Mouse (Mus musculus): ENCODE results near the gene Rnase10.
"Not testable (repeated sequence)": the region's sequence is repeated elsewhere in the genome, so short reads cannot be mapped to it uniquely, and the experiment has no call there.

The Rnase10 gene

GRCm38 (mm10) chr14:51009572-51009971, 2.0 kb downstream of the Rnase10 start:
- DNase-seq (ENCODE audit: low read depth, low spot score): no peak

- DNase-seq (ENCODE audit: low read depth, low spot score): not testable (repeated sequence)
Measured at GRCm38 (mm10) chr14:51014724-51015123, 7.2 kb downstream of the Rnase10 start.

- no peak for DNase-seq (ENCODE audit: low read depth, low spot score)
Measured at GRCm38 (mm10) chr14:51015780-51016179, 8.2 kb downstream of the Rnase10 start.

- no peak for DNase-seq (ENCODE audit: low read depth, low spot score)
Measured at GRCm38 (mm10) chr14:51017256-51017655, 9.7 kb downstream of the Rnase10 start.

- no peak for DNase-seq (ENCODE audit: low read depth, low spot score)
Measured at GRCm38 (mm10) chr14:51023457-51023856, 15.9 kb downstream of the Rnase10 start.

- DNase-seq (ENCODE audit: low read depth, low spot score): no peak
Measured at GRCm38 (mm10) chr14:51024820-51025219, 17.3 kb downstream of the Rnase10 start.

- peak; percentile 53 for DNase-seq (ENCODE audit: low read depth, low spot score)
Measured at GRCm38 (mm10) chr14:51026391-51027133, 19.0 kb downstream of the Rnase10 start.

GRCm38 (mm10) chr14:51027387-51028155, 20.0 kb downstream of the Rnase10 start:
- DNase-seq (ENCODE audit: low read depth, low spot score): no peak

- DNase-seq (ENCODE audit: low read depth, low spot score): no peak
Measured at GRCm38 (mm10) chr14:51035206-51035605, 27.7 kb downstream of the Rnase10 start.

- no peak for DNase-seq (ENCODE audit: low read depth, low spot score)
Measured at GRCm38 (mm10) chr14:51036214-51036613, 28.7 kb downstream of the Rnase10 start.

- DNase-seq (ENCODE audit: low read depth, low spot score): no peak
Measured at GRCm38 (mm10) chr14:51041769-51042168, 34.2 kb downstream of the Rnase10 start, which contains the start of gene Rnase9. Gene Rnase9 (minus strand): TSS chr14:51041869.

GRCm38 (mm10) chr14:51047846-51048245, 40.3 kb downstream of the Rnase10 start:
- DNase-seq (ENCODE audit: low read depth, low spot score): no peak

GRCm38 (mm10) chr14:51050063-51050462, 42.5 kb downstream of the Rnase10 start, which contains the start of gene Rnase11:
Gene Rnase11 (minus strand): TSS chr14:51050163.
- DNase-seq (ENCODE audit: low read depth, low spot score): no peak

- DNase-seq (ENCODE audit: low read depth, low spot score): no peak
Measured at GRCm38 (mm10) chr14:51051941-51052340, 44.4 kb downstream of the Rnase10 start.

- no peak for DNase-seq (ENCODE audit: low read depth, low spot score)
Measured at GRCm38 (mm10) chr14:51053176-51053575, 45.6 kb downstream of the Rnase10 start.

- no peak for DNase-seq (ENCODE audit: low read depth, low spot score)
Measured at GRCm38 (mm10) chr14:51054243-51055237, 47.0 kb downstream of the Rnase10 start.

- DNase-seq (ENCODE audit: low read depth, low spot score): no peak
Measured at GRCm38 (mm10) chr14:51057401-51057831, 49.9 kb downstream of the Rnase10 start, which contains the start of gene Rnase12. Gene Rnase12 (minus strand): TSS chr14:51057661.
